Mouse (Mus musculus) embryonic facial prominence, embryonic 12.5 days (tissue): ENCODE measurements around the gene Paics. TPM values are rescaled to one million over a fixed set of nuclear protein-coding genes. Genes with fewer than 3 reads are reported as not detected.
A peak's percentile ranks its signal among the peaks of the same experiment; 100 is the strongest.
"Not testable (repeated sequence)": the region's sequence is repeated elsewhere in the genome, so short reads cannot be mapped to it uniquely, and the experiment has no call there.

Experiments
- ATAC-seq: fragments of 200-750 bp; cut with Nextera tagmentation; 2 replicates; pipeline ENCODE4 v1.8.0; 2017; ENCODE audit not compliant: insufficient number of reproducible peaks, insufficient read depth, low FRiP score, low TSS enrichment
- H3K27ac ChIP-seq: fragments of 300-500 bp; sonication (generic); 2 replicates; pipeline ENCODE4 v1.5.1; 2016; ENCODE audit warnings: mild to moderate bottlenecking
- H3K27me3 ChIP-seq: fragments of 300-500 bp; sonication (generic); 2 replicates; pipeline ENCODE4 v1.6.1; 2016; ENCODE audit warnings: mild to moderate bottlenecking, moderate library complexity
- H3K36me3 ChIP-seq: fragments of 300-500 bp; sonication (generic); 2 replicates; pipeline ENCODE4 v1.6.1; 2016; ENCODE audit warnings: mild to moderate bottlenecking
- H3K4me1 ChIP-seq: fragments of 300-500 bp; sonication (generic); 2 replicates; pipeline ENCODE4 v1.6.1; 2016
- H3K4me2 ChIP-seq: fragments of 300-500 bp; sonication (generic); replicated peaks from 2 replicates; pipeline ENCODE4 v1.6.1; 2016; ENCODE audit warnings: mild to moderate bottlenecking, moderate library complexity
- H3K4me3 ChIP-seq: fragments of 300-500 bp; sonication (generic); 2 replicates; pipeline ENCODE4 v1.5.1; 2016; ENCODE audit warnings: mild to moderate bottlenecking
- H3K9ac ChIP-seq: fragments of 300-500 bp; sonication (generic); 2 replicates; pipeline ENCODE4 v1.6.1; 2016; ENCODE audit warnings: mild to moderate bottlenecking, moderate library complexity
- H3K9me3 ChIP-seq: fragments of 300-500 bp; sonication (generic); 2 replicates; pipeline ENCODE4 v1.6.1; 2016; ENCODE audit warnings: mild to moderate bottlenecking, moderate library complexity
- WGBS: fragments of 180-500 bp; shearing (Covaris S2); methylation state at CpG from one replicate; pipeline ENCODE4 v1.1.7; 2016; 5-methylcytosine and 5-hydroxymethylcytosine counted together
- polyA plus RNA-seq: library from polyadenylated mRNA; unstranded; fragments of >200 nt; fragmentation: Nextera tagmentation; extraction: Ambion mirVana; gene quantifications from 2 replicates; pipeline ENCODE4 v1.2.1, GENCODE M21; 2016

The Paics gene
- 298 and 308 TPM in 2 replicates for polyA plus RNA-seq

DNA sequence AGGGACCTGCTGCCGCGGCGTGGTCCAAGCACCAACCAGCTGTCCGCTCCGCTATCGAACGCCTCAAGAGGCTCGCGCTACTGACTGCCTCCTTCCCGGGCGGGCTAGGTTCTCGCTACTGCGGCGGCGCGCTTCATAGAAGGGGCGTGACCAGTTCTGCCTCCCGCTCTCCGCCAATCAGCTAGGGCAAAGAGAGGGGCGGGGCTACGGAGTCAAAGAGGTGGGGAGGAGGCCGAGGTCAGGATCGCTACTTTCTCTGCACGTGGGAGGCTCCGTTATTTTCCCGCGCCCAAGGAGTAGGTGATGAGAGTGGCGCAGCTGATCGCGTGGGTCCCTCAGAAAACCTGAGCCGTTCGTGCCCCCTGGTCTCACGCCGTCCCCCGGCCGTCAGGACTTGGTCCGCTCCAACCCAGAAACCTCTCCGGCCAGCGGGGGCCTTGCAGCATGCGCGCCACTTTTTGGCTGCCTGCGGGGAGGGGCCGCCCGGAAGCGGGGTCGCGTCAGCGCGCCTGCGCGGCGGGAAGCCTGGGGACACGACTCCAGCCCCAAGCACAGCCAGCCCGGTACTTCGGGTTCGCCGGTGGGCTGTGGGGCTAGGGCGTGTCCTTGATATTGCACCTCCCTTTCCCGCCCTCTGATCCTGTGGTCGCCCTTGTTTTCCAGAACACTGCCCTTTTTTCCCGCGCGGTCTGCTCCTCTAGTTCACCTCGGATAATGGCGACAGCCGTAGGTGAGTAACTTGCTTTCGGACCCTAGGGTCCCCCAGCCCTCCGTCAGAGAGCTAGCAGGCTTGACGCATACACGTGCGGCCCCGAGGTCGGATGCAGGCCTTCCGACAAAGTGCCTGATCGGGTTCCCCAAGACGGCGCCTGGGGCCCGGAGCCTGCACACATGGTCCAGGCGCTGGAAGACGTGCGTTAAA is at the start of gene Paics, which contains the start of gene Ppat:
Gene Paics (plus strand): TSS at position 202 of the 922 bp plus-strand sequence.
Gene Ppat (minus strand): TSS at position 473 of the 922 bp plus-strand sequence.
- Histone ChIP-seq H3K27me3 (no peaks in the 10 kb centered on the region), H3K36me3 (peaks cover 14% of the 10 kb centered on the region), H3K9ac (peak within 1 kb of the TSS; percentile 76), H3K4me2 (peak within 1 kb of the TSS; percentile 82), H3K4me1 (peaks cover 21% of the 10 kb centered on the region), H3K9me3 (no peaks in the 10 kb centered on the region), H3K27ac (peak within 1 kb of the TSS; percentile 94), H3K4me3 (peak within 1 kb of the TSS; percentile 76)
- ATAC-seq, result peak; percentile 95
- WGBS, result under 1% methylated on average over 81 of the region's 81 CpGs

DNA sequence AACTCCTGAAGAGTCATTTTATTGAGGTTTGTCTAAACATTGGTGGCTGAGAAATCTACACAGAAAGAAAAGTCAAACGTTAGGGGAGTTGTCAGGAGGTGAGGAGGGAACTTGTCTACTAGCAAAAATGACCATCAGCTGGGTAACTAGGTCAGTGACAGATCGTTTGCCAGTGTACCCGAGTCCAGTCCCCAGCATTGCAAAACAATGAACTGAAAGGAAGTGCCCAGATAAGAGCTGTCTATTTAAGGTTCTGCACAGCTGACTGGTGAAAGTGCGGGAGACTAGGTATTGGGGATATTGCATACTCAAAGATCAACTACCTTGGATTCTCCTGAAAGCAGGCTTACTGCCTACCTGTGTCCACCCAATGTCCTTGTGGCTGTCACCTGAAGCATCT is 49.0 kb upstream of the Paics start:
- H3K36me3 ChIP-seq, result peaks cover 4% of the 10 kb centered on the region; the same call in 1 of the 2 replicates
- WGBS, result 84% methylated on average over 4 of the region's 4 CpGs
- no peak overlapping the region for H3K9ac ChIP-seq
- ATAC-seq, result no peak
- H3K4me1 ChIP-seq, result peaks cover 5% of the 10 kb centered on the region; the same call in 1 of the 2 replicates
- no peak overlapping the region for H3K27ac ChIP-seq
- no peaks in the 10 kb centered on the region for H3K9me3 ChIP-seq
- H3K4me3 ChIP-seq, result no peak overlapping the region
- no peak overlapping the region for H3K4me2 ChIP-seq
- no peaks in the 10 kb centered on the region for H3K27me3 ChIP-seq

DNA sequence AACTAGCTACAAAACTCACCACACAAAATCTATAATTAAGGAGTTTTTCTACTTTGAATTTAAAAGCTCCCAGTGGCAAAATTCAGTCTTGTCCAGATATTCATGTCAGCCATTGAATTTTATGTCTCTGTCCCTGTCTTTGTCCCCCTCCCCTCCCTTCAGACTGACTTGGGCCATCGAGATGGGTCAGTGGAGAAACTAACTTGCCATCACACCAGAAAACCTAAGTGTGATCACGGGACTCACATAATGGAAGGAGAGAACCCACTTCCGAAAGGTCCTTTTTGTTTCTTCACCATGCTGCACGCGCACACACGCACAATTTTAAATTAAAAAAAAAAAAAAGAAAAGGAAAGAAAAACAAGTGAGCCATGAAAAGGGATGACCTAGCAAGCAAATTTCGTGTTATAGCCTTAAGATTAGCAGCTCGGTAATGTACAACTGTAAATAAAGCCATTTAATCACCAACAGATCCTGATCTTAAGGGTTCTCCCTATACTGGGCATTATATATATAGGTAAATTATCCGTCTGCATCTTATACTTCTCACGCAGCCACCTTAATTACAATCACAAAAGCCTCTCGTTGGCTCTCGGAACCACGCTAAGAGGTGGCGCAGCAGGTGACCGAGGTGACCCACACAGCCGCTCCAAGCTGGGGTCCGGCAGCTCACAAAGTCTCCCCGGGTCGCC is 46.2 kb upstream of the Paics start:
- Histone ChIP-seq H3K9ac (peak overlapping the region; percentile 74), H3K36me3 (0 out of 2 replicates have a peak, but pooled peaks cover under 1% of the 10 kb centered on the region), H3K27ac (peak overlapping the region; percentile 86), H3K4me1 (peaks cover 5% of the 10 kb centered on the region; the same call in 1 of the 2 replicates), H3K4me3 (peak overlapping the region; percentile 66), H3K4me2 (peak overlapping the region; percentile 72), H3K27me3 (no peaks in the 10 kb centered on the region), H3K9me3 (no peaks in the 10 kb centered on the region)
- WGBS, result 2% methylated on average over 19 of the region's 19 CpGs
- ATAC-seq, result peak; percentile 44

DNA sequence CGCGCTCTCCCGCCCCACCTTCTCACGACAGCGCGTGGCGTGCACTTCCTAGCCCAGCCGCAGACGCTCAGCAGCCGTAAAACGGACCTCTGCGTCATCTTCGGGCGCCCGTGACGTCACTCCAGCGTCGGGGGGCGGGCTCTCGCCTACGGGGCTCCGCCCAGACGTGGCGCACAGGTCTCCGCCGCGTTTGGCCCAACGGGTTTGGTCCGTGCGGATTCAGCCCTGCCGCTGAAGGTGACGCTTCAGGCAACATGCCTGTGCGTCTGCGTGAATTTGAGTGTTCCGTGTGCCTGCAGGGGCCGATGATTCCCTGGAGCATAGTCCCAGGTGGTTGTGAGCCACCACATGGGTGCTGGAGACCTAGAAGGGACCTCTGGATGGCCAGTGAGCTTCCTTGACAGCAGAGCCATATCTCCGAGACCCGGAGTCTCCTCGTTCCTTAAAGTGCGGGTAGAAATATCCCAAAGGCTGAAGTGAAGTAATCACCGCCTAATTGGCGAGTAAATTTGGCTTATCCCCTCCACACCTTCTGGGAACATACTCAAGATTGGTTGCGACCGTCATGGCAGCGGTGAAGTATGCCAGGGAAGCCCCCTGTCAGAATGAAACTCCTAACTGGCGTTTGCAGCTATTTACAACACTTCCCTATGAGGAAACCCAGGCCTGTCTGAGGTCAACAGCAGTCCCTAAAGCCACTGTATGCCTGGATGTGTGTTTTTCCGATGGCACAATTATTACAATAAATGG is 45.5 kb upstream of the Paics start, which contains the start of gene Aasdh:
Gene Aasdh (minus strand): TSS at position 110 of the 750 bp plus-strand sequence.
- under 1% methylated on average over 47 of the region's 47 CpGs for WGBS
- Histone ChIP-seq H3K4me1 (peaks cover 5% of the 10 kb centered on the region; the same call in 1 of the 2 replicates), H3K4me3 (peak within 1 kb of the TSS; percentile 66), H3K27ac (peak within 1 kb of the TSS; percentile 86), H3K36me3 (no peaks in the 10 kb centered on the region), H3K9ac (peak within 1 kb of the TSS; percentile 74), H3K9me3 (no peaks in the 10 kb centered on the region), H3K4me2 (peak within 1 kb of the TSS; percentile 72), H3K27me3 (no peaks in the 10 kb centered on the region)
- peak; percentile 95 for ATAC-seq

DNA sequence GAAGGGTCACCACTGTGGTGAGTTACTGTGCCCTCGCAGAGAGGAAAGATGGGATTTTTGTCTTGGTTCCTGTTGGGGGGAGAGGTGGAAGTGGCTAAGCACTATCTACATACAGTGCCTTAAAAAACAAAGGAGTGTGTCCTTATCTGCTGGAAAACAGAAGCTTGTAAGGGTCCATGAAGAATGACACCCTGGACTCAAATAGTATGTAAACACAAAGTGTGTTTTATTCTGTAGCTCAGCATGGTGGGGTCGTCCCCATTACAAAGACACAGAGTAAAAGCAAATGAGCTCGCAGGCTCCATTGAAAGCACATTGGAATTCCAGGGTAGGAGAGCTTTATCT is 45.0 kb upstream of the Paics start:
- WGBS, result 35% methylated on average over 3 of the region's 3 CpGs
- Histone ChIP-seq H3K36me3 (no peaks in the 10 kb centered on the region), H3K4me2 (peak overlapping the region; percentile 72), H3K9me3 (no peaks in the 10 kb centered on the region), H3K4me3 (peak overlapping the region; percentile 66), H3K27ac (peak overlapping the region; percentile 86; the same call in 1 of the 2 replicates), H3K4me1 (peaks cover 5% of the 10 kb centered on the region; the same call in 1 of the 2 replicates), H3K27me3 (no peaks in the 10 kb centered on the region), H3K9ac (peak overlapping the region; percentile 74)
- ATAC-seq, result no peak

DNA sequence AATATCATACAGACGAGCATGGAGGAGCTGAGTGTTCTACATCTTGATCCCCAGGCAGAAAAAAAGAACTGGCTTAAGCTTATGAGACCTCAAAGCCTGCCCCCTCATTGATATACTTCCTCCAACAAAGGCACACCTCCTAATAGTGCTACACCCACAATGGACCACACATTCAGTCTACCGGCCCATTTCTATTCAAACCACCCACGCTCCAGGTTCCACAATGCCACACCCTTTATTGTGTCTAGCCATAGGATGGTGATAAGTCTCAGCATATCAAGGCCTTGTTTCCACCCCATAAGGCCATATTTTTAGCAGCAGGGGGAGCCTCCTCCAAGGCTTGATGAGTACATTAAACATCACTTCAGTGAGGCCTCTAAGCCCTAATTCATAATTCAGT is 40.3 kb upstream of the Paics start:
- no peak for ATAC-seq
- Histone ChIP-seq H3K36me3 (peaks cover 13% of the 10 kb centered on the region), H3K27me3 (no peaks in the 10 kb centered on the region), H3K9me3 (no peaks in the 10 kb centered on the region), H3K9ac (no peak overlapping the region), H3K27ac (no peak overlapping the region), H3K4me1 (peaks cover 5% of the 10 kb centered on the region; the same call in 1 of the 2 replicates), H3K4me3 (no peak overlapping the region), H3K4me2 (no peak overlapping the region)
- 79% methylated on average over 3 of the region's 3 CpGs for WGBS

DNA sequence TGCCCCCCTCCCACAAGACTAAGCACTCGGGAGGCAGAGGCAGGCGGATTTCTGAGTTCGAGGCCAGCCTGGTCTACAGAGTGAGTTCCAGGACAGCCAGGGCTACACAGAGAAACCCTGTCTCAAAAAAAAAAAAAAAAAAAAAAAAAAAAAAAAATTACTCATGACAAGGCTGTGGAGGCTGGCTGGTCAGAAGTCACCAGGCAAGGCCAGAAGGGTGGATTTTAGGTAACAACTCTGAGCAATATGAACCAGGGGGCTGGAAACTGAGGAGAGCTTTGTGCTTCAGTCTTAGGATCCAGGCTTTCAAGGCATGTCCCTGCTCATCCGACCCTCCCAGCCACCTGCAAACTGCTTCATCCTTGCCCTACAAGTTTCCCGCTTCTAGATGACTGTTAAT is 38.6 kb upstream of the Paics start:
- H3K9ac ChIP-seq, H3K4me1 ChIP-seq, H3K27me3 ChIP-seq, H3K4me2 ChIP-seq, ATAC-seq, H3K9me3 ChIP-seq, H3K27ac ChIP-seq, H3K4me3 ChIP-seq: not testable (repeated sequence)
- H3K36me3 ChIP-seq, result peaks cover 14% of the 10 kb centered on the region
- WGBS, result 91% methylated on average over 5 of the region's 5 CpGs

DNA sequence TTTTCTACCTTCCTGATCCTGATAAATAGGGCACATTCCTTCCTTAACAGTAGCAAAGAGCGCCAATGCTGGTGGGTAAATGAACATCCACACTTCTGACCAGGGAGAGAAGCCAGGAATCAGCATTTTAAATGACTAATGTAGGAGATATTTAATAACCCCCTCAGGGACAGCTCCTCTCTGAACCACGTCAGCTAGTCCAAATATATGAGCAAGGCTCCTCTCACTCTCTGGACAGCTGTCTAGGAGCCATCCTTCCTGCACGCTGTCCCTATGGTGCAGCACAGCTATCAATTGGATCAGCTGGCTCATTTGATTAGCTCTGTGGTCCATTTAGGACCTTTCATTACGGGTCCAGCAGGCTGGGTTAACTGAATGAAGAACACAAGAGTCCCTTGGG is 28.3 kb upstream of the Paics start:
- ATAC-seq, result no peak
- H3K4me2 ChIP-seq, result no peak overlapping the region
- H3K36me3 ChIP-seq, result peaks cover 63% of the 10 kb centered on the region

DNA sequence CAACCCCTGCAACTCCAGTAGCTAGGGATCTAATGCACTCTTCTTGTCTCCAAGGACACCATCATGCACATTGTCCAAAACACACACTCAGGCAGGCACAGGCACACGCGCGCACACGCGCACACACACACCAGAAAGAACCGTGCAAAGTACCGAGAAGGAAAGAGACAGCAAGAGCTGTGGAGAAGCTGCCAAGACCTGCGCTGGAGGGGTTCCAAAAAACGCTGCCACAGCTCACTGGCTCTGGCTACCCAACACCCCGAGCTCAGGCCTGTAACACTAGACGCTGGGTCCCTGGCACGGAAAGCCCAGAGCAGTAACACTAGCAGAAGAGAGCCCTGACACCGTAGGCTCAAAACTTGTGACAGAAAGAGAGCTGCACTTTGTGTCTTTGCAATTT is 27.7 kb upstream of the Paics start:
- Histone ChIP-seq H3K9ac (no peak overlapping the region), H3K36me3 (peaks cover 57% of the 10 kb centered on the region), H3K4me1 (peaks cover 9% of the 10 kb centered on the region), H3K4me3 (no peak overlapping the region), H3K4me2 (no peak overlapping the region), H3K27me3 (no peaks in the 10 kb centered on the region), H3K27ac (no peak overlapping the region), H3K9me3 (no peaks in the 10 kb centered on the region)
- 88% methylated on average over 13 of the region's 13 CpGs for WGBS
- ATAC-seq, result no peak

More for the DNA sequence above, 28.3 kb upstream of the Paics start:
- peaks cover 8% of the 10 kb centered on the region for H3K4me1 ChIP-seq
- no peak overlapping the region for H3K9ac ChIP-seq
- no peak overlapping the region for H3K4me3 ChIP-seq
- H3K27me3 ChIP-seq, result no peaks in the 10 kb centered on the region
- H3K27ac ChIP-seq, result no peak overlapping the region
- H3K9me3 ChIP-seq, result no peaks in the 10 kb centered on the region
- 90% methylated on average over 4 of the region's 4 CpGs for WGBS

DNA sequence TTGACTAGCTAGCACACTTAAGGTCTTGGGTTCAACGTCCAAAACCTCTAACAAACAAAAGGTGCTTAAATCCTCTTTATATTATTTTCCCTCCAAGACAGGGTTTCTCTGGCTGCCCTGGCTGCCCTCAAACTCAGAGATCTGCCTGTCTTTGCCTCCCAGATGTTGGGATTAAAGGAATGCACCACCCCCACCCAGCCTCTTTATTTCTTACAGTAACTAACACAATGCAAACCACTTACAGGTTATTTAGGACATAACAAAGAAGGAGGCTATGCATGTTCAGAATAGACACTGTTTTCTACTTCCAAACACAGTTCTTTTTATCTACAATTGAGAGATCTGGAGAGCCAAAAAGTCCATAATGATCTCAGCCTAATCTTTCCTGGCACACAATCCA is 26.8 kb upstream of the Paics start:
- no peak overlapping the region for H3K4me2 ChIP-seq
- WGBS, result 77% methylated on average over 1 of the region's 1 CpGs
- H3K36me3 ChIP-seq, result peaks cover 51% of the 10 kb centered on the region

More for the DNA sequence above, 26.8 kb upstream of the Paics start:
- Histone ChIP-seq H3K9me3 (no peaks in the 10 kb centered on the region), H3K4me1 (peaks cover 18% of the 10 kb centered on the region), H3K9ac (no peak overlapping the region), H3K27me3 (no peaks in the 10 kb centered on the region), H3K27ac (no peak overlapping the region), H3K4me3 (no peak overlapping the region)
- no peak for ATAC-seq
